Mouse (Mus musculus) Patski (cell line): ENCODE measurements around the gene Spred3. TPM values are rescaled to one million over a fixed set of nuclear protein-coding genes. Genes with fewer than 3 reads are reported as not detected.

Experiments used
- ATAC-seq: fragments of 100-300 bp; one replicate; pipeline ENCODE4 v1.8.0; 2021
- CTCF ChIA-PET: fragments of 350-600 bp; sonication (Branson Sonifier 250); formaldehyde crosslinking; loops from one replicate; lab custom pipeline; 2022; ENCODE audit warnings: inconsistent platforms; lab: Charles Lee
- POLR2A ChIA-PET: fragments of 350-600 bp; sonication (Branson Sonifier 250); formaldehyde crosslinking; loops from one replicate; lab custom pipeline; 2022; ENCODE audit warnings: antibody characterized with exemption, inconsistent platforms; lab: Charles Lee
- DNase-seq: peaks from one replicate; pipeline ENCODE4 v3.0.0-alpha.2; 2011; ENCODE audit warnings: low read depth, low spot score
- H3K27me3 ChIP-seq: fragments of 371-371 bp; one replicate; pipeline ENCODE4 v1.5.1; 2021
- CTCF ChIP-seq: fragments of 100-300 bp; IDR thresholded peaks from one replicate; pipeline ENCODE4 v1.5.1; 2021
- in situ Hi-C: fragments of 300-500 bp; cut with MboI; formaldehyde crosslinking; loops from 3 replicates; pipeline ENCODE4 v1.11.1; 2018; ENCODE audit warnings: low pct_unique_long_range_greater_than_20kb, mixed read lengths
- polyA plus RNA-seq: library from polyadenylated mRNA; unstranded; gene quantifications from one replicate; pipeline ENCODE4 v1.2.3, GENCODE M21; 2021

Gene Spred3
- polyA plus RNA-seq, 1 experiment from 2014 or later = 42.6 TPM

GRCm38 (mm10) chr7:29168791-29169230 lies 1.4 kb downstream of the Spred3 start:
- ChIA-PET POLR2A (interaction anchor here (0.6 to 2.5 kb wide), 5 partner anchors 11 to 358 kb away, joined by 3 to 14 read pairs (median 5); partner anchors contain the start of genes Fam98c and Psmd8), CTCF (interaction anchor here (1.1 kb wide), 1 partner anchor 42 kb away, joined by 3 read pairs; no protein-coding TSS in a partner anchor)
- DNase-seq = no peak
- H3K27me3 ChIP-seq = no peaks in the 10 kb centered on the region
- in situ Hi-C loops = no loop called here
- no peak for ATAC-seq
- no peak for TF ChIP-seq CTCF

GRCm38 (mm10) chr7:29168121-29168695 lies 2.0 kb downstream of the Spred3 start:
- ATAC-seq = no peak
- in situ Hi-C loops = no loop called here
- no peak for TF ChIP-seq CTCF
- CTCF ChIA-PET = interaction anchor here (0.8 to 1.7 kb wide), 3 partner anchors 12 to 120 kb away, joined by 3 to 6 read pairs (median 3); partner anchors contain the start of gene Fam98c
- H3K27me3 ChIP-seq = no peaks in the 10 kb centered on the region
- DNase-seq = no peak
- POLR2A ChIA-PET = interaction anchor here (0.6 to 2.5 kb wide), 4 partner anchors 12 to 357 kb away, joined by 3 to 14 read pairs (median 5); partner anchors contain the start of gene Fam98c

GRCm38 (mm10) chr7:29167656-29168055 lies 2.6 kb downstream of the Spred3 start:
- no peak for TF ChIP-seq CTCF
- in situ Hi-C loops = no loop called here
- ATAC-seq = no peak
- POLR2A ChIA-PET = interaction anchor here (2.5 kb wide), 1 partner anchor 12 kb away, joined by 14 read pairs; the partner anchor contains the start of gene Fam98c
- no peaks in the 10 kb centered on the region for H3K27me3 ChIP-seq
- CTCF ChIA-PET = interaction anchor here (0.8 to 1.7 kb wide), 3 partner anchors 12 to 121 kb away, joined by 3 to 6 read pairs (median 3); partner anchors contain the start of gene Fam98c
- no peak for DNase-seq

GRCm38 (mm10) chr7:29162750-29163525 lies 7.3 kb downstream of the Spred3 start:
- TF ChIP-seq CTCF = no peak
- POLR2A ChIA-PET = no interaction called here
- no peaks in the 10 kb centered on the region for H3K27me3 ChIP-seq
- ATAC-seq (no peak), DNase-seq (no peak)
- CTCF ChIA-PET = interaction anchor here (1.6 kb wide), 1 partner anchor 8 kb away, joined by 4 read pairs; no protein-coding TSS in a partner anchor
- in situ Hi-C loops = no loop called here

- no peaks in the 10 kb centered on the region for H3K27me3 ChIP-seq
- ATAC-seq = no peak
- no peak for DNase-seq
- in situ Hi-C loops = no loop called here
- ChIA-PET CTCF (no interaction called here), POLR2A (no interaction called here)
- TF ChIP-seq CTCF = no peak
Observed at GRCm38 (mm10) chr7:29162294-29162693, 7.9 kb downstream of the Spred3 start.

- ChIA-PET CTCF (no interaction called here), POLR2A (no interaction called here)
- TF ChIP-seq CTCF = no peak
- H3K27me3 ChIP-seq = no peaks in the 10 kb centered on the region
- no peak for ATAC-seq
- in situ Hi-C loops = no loop called here
- no peak for DNase-seq
Observed at GRCm38 (mm10) chr7:29158264-29158663, 11.9 kb downstream of the Spred3 start.

- CTCF ChIA-PET = interaction anchor here (0.6 to 1.4 kb wide), 4 partner anchors 7 to 146 kb away, joined by 3 to 6 read pairs (median 4); no protein-coding TSS in a partner anchor
- DNase-seq = no peak
- TF ChIP-seq CTCF = no peak
Observed at GRCm38 (mm10) chr7:29155838-29156782, 14.1 kb downstream of the Spred3 start, which contains the start of gene Fam98c. Fam98c (minus strand) TSS chr7:29156234.

GRCm38 (mm10) chr7:29155196-29155837 lies 14.9 kb downstream of the Spred3 start:
- CTCF ChIA-PET = interaction anchor here (0.6 to 1.6 kb wide), 7 partner anchors 8 to 147 kb away, joined by 3 to 6 read pairs (median 4); partner anchors contain the start of genes Ggn and Spred3
- POLR2A ChIA-PET = interaction anchor here (0.9 to 1.5 kb wide), 3 partner anchors 13 to 91 kb away, joined by 3 to 14 read pairs (median 3); no protein-coding TSS in a partner anchor
- ATAC-seq = peak; percentile 87
- DNase-seq = no peak
- in situ Hi-C loops = no loop called here
- no peak for TF ChIP-seq CTCF
- H3K27me3 ChIP-seq = no peaks in the 10 kb centered on the region

More at GRCm38 (mm10) chr7:29155838-29156782, 14.1 kb downstream of the Spred3 start, which contains the start of gene Fam98c:
- POLR2A ChIA-PET = interaction anchor here (0.6 to 1.5 kb wide), 5 partner anchors 12 to 1469 kb away, joined by 3 to 14 read pairs (median 3); no protein-coding TSS in a partner anchor
- in situ Hi-C loops = no loop called here
- ATAC-seq = peak; percentile 85
- H3K27me3 ChIP-seq = no peaks in the 10 kb centered on the region
